Mouse (Mus musculus): Measurements from ENCODE around the gene Nectin1.

GRCm38 (mm10) chr9:43698080-43698712 is 45.6 kb upstream of the Nectin1 start:
- TF ChIP-seq POLR2A (IDR thresholded peaks at IDR 0.05; ENCODE audit: insufficient read depth, low read length) = no peak
- no peak for TF ChIP-seq CTCF (IDR thresholded peaks at IDR 0.05; ENCODE audit: low read depth, low read length)

Data from ES-Bruce4 (cell line).